Mouse (Mus musculus): ENCODE data around the gene Trim24.
"Not testable (repeated sequence)": the region's sequence is repeated elsewhere in the genome, so short reads cannot be mapped to it uniquely, and the experiment has no call there.

The Trim24 gene

DNA sequence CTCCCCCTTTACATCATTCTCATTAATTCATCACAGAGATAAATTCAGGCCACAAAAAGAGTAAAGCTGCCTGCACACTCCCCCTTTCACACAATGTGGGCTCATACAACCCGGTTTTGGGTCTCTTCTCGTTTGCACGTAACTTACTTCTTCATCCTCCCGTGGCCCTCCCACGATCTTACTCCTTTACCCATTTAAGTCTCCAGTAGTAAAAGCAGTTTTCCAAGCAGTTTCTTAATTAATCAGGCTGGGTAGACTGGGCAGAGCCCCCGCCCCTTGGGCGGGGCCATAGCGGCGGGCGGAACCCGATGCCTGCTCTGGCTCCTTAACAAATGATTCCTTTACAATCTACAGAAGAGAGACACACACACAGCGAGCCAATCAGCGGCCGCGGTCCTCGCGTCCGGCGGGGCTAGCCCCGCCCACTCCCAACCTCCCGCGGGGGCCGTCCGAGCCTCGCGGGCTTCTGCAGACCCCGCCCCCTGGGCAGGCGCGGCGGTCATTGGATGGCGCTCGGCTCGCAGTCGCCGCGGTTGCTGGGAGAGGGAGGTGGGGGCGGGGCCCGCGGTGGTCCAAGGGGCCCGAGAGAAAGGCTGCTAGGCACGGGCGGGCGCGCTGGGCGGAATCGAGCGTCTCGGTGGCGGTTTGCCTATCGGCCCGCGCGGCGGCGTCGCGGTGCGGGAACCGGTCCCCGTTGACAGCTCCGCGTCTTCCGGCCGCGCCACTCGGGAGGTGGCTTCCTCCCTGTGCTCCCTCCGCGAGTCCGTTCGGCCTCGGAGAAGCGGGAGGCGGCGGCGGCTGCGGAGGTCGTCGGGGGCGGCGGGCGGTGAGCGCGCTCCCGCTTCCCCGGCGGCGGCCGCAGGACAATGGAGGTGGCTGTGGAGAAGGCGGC is at the start of gene Trim24:
Gene Trim24 (plus strand): TSS at position 567 of the 892 bp plus-strand sequence.
- in situ Hi-C loops (cut with MseI, MboI), result loop anchor here in 1 of 2 experiments (25.0 kb wide), 1 partner anchor 283 kb away; no protein-coding TSS in a partner anchor

DNA sequence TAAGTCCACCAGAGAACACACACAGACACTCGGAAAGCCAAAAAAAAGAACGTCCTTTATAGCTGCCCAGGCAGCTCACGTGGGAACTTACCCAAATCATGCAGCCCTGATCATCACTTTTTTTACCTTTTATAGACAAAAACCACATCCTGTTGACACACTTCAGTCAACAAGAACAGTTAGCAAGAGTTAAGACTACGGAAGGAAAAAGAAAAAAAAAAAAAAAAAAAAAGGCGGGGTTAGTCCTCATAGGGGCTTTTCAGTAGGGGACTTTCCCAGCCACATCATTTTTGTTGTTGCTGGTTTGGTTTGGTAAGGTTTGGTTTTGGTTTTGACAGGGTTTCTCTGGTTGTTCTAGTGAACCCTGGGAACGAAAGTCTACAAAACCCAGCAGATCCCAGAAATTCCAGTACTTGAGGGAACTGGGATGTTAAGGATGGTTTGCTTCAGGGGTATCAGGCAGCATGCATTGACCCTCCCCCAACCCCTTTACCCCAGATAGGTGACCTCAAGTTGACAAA is 49.0 kb upstream of the Trim24 start:
- in situ Hi-C loops (cut with MseI, MboI), result no loop called here

- in situ Hi-C loops (cut with MseI, MboI), result no loop called here
Observed at GRCm38 (mm10) chr6:37822390-37822789, 48.2 kb upstream of the Trim24 start.

GRCm38 (mm10) chr6:37823731-37824130 is 46.9 kb upstream of the Trim24 start:
- in situ Hi-C loops (cut with MseI, MboI), result no loop called here

- in situ Hi-C loops (cut with MseI, MboI), result not testable (repeated sequence)
Observed at GRCm38 (mm10) chr6:37825331-37826115, 45.1 kb upstream of the Trim24 start.

DNA sequence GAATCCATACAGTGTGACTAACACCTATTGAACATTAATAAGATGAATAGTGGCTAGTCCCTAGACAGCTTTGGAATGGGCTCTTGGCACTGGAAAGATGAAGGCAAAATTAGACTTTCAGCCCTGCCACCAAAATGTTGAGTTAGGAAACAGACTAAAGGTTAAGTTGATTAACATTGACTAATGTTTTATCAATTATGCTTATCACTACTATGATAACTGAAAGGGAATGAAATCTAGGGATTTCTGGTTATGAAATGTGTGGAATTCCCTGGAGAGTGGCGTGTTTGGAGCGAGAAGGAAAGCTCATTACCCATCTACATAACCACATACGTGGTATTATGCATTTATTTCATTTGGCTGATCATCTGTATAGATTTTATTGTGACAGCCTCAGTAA is 41.7 kb upstream of the Trim24 start:
- in situ Hi-C loops (cut with MseI, MboI), result no loop called here

- in situ Hi-C loops (cut with MseI, MboI), result no loop called here
Observed at GRCm38 (mm10) chr6:37829631-37830030, 41.0 kb upstream of the Trim24 start.

DNA sequence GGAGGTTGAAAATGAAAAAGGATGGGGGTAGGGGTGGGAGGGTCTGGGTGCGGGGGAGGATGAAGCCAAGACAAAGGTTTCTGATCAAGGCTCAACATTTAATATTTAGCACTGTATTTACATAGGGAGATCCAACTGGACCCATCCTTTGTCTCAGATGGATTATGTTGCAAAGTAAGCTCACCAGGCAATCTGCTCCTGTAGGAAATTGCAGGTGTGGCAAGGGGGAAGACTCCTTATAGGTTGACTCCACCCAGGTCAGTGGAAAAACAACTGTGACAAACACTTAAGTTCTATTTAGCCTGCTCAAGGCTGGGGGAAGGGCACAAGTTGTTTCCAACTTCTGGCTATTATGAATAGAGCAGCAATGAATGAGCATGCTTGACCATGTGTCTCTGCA is 36.9 kb upstream of the Trim24 start:
- in situ Hi-C loops (cut with MseI, MboI), result no loop called here

DNA sequence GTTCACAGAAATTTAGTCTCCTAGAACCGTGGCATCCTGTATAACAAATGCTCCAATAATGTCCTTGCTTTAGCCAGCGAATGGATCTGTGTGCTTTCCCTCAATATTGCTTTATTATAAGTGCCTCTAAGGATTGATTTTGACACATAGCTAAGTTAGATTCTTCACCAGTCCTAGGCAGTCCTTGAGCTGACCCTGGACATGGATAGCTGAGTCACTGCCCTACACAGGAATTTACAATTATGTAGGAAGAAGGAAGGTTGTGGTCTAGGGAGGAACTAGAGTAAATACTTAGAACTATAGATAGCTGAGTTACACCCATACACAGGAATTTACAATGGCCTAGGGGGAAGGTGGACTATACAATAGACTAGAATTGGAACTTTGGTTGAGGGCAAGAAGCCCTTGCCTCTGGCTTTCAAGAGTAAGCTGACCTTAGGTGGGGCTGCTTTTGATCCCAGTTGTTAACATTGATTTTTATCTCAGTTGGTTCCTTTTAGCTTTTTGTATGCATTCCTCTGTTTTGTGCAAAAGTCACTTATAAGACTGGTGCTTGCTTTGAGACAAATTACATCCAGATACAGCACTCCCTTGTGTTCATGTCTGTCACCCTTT is 33.6 kb upstream of the Trim24 start:
- in situ Hi-C loops (cut with MseI, MboI), result not testable (repeated sequence)

DNA sequence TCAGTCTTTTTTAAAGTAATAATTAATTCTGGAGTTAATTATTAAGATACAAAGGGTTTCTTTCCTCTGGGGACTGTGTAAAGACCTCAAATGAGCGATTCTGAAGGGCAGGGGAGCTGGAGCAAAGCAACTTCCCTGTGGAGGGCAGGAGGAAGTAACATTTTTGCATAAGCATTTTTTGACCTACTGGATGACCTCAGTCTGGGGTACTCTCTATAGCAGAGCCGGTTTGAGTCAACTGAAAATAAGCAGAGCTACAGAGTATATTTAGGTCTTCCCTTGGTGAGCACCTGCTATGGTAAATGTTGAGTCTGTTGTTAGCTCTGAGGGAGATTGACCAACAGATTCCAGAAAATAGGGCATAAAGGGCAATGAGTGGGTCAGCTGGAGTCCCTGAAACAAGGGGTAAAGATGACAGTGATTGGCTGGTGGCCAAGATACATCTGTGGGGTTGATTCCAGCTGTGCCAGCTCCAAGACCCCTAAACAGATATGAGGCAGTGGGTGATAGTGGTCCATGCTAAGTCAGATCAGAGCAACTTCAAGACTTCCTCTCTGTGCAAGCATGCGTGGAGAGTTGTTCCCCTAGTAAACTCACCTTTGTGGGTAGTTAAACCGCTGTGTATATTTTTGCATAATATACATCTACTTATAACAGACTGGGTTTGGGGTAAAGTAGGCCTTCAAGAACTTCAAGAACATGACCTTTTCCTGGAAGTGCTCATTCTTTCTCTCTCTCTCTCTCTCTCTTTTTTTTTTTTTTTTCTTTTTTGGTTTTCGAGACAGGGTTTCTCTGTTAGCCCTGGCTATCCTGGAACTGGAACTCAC is 27.6 kb upstream of the Trim24 start:
- in situ Hi-C loops (cut with MseI, MboI), result no loop called here

- in situ Hi-C loops (cut with MseI, MboI), result no loop called here
Observed at GRCm38 (mm10) chr6:37843647-37844273, 26.9 kb upstream of the Trim24 start.

DNA sequence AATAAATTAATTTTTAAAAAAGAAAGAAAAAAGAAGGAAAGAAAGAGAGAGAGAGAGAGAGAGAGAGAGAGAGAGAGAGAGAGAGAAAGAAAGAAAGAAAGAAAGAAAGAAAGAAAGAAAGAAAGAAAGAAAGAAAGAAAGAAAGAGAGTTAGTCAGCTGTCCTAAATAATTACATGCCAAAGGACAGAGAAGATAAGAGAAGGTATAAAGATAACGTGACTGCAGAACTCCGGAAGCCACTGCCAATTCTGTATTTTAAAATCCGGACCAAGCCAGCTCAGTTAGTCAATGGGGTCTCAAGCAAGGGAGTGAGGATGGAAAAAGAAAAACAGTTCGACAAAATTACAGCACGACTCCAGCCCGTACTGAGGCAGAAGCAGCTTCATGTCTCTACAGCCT is 25.7 kb upstream of the Trim24 start:
- in situ Hi-C loops (cut with MseI, MboI), result not testable (repeated sequence)

- in situ Hi-C loops (cut with MseI, MboI), result not testable (repeated sequence)
Observed at GRCm38 (mm10) chr6:37847531-37847930, 23.1 kb upstream of the Trim24 start.

- in situ Hi-C loops (cut with MseI, MboI), result loop anchor here in 1 of 2 experiments (25.0 kb wide), 1 partner anchor 264 kb away; no protein-coding TSS in a partner anchor
Observed at GRCm38 (mm10) chr6:37851352-37851751, 19.3 kb upstream of the Trim24 start.

DNA sequence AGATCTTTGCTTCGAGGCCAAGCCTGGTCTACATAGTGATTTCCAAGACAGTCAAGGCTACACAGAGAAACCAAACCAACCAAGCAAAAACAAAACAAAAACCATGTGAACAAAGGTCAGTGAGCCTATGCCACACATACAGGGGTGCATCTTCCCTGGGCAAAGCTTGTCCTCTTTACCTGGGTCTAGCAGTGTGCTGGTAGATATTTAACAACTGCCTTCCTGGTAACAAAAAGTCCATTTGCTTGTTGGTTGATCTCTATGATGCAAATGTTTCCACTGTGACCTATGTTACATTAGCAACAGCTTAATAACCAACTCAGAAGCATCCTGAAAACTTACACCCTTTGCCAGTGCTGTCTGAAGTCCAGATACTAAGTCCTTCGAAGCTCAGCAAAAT is 17.3 kb upstream of the Trim24 start:
- in situ Hi-C loops (cut with MseI, MboI), result loop anchor here in 1 of 2 experiments (25.0 kb wide), 1 partner anchor 266 kb away; no protein-coding TSS in a partner anchor

GRCm38 (mm10) chr6:37855384-37855783 is 15.2 kb upstream of the Trim24 start:
- in situ Hi-C loops (cut with MseI, MboI), result loop anchor here in 1 of 2 experiments (25.0 kb wide), 1 partner anchor 268 kb away; no protein-coding TSS in a partner anchor

- in situ Hi-C loops (cut with MseI, MboI), result loop anchor here in 1 of 2 experiments (25.0 kb wide), 1 partner anchor 269 kb away; no protein-coding TSS in a partner anchor
Observed at GRCm38 (mm10) chr6:37856300-37856699, 14.3 kb upstream of the Trim24 start.

- in situ Hi-C loops (cut with MseI, MboI), result loop anchor here in 1 of 2 experiments (25.0 kb wide), 1 partner anchor 270 kb away; no protein-coding TSS in a partner anchor
Observed at GRCm38 (mm10) chr6:37857196-37857874, 13.3 kb upstream of the Trim24 start.

DNA sequence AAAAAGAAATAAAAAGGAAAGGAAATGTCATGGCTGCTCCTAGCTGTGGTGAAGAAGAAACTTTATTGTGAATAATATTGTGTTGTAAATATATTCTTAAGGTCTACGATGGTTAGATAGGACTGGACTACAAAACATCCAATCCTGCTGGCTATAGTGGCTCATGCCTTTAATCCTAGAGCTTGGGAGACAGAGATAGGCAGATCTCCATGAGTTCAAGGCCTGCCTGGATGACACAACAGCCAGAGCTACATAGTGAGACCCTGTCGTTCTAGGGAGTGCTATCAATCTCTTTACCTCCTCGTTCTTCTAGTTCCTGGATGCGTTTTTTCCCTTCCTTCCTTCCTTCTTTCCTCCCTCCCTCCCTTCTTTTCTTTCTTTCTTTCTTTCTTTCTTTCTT is 12.5 kb upstream of the Trim24 start:
- in situ Hi-C loops (cut with MseI, MboI), result loop anchor here in 1 of 2 experiments (25.0 kb wide), 1 partner anchor 271 kb away; no protein-coding TSS in a partner anchor

Measured in mouse trophoblast stem cell (cell line).